Mouse (Mus musculus) spleen, adult 2 months (tissue): ENCODE results near the gene Tnik.

Source experiments
- CTCF ChIP-seq: fragments of 200-500 bp; IDR thresholded peaks from 2 replicates; pipeline ENCODE4 v1.5.1; 2011; ENCODE audit warnings: mild to moderate bottlenecking, inconsistent platforms; ENCODE audit not compliant: insufficient read depth, insufficient read length, insufficient replicate concordance; ENCODE audit errors: extremely low read depth
- POLR2A ChIP-seq: fragments of 200-500 bp; IDR thresholded peaks from 2 replicates; pipeline ENCODE4 v1.6.1; 2011; ENCODE audit warnings: low read depth, low read length, inconsistent platforms

DNA sequence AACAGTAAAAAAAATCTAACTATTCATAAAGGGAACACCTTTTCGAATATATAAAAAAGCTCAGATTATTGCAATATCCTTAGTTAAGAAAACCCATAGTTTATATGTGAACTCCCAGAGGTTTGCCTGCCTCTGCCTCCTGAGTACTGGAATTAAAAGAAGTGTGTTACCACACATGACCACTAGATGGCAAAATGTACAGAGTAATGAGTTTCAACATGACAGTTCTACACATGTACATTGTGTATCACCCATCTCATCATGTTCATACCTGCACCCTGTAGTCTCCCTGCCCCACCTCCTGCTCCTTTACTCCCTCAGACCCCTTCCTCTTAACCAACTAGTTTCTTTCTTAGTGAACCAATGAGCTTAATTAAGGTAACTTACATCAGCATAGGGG, 446.7 kb downstream of the Tnik start:
- TF ChIP-seq CTCF = no peak
- no peak for TF ChIP-seq POLR2A
